Mouse (Mus musculus): ENCODE measurements at regions not wholly inside any gene's neighbourhood (a gene's known extent, or its start where the extent isn't known, plus 50 kb on each side); places are given as distances from the start of the nearest gene placed in this dataset.

- H3K9ac ChIP-seq = no peak overlapping the region
- no peaks in the 10 kb centered on the region for H3K27me3 ChIP-seq
- no peak overlapping the region for H3K27ac ChIP-seq
- 0 out of 2 replicates have a peak, but pooled peaks cover 5% of the 10 kb centered on the region for H3K4me1 ChIP-seq
- H3K9me3 ChIP-seq = 0 out of 2 replicates have a peak, but pooled peaks cover 5% of the 10 kb centered on the region
- H3K36me3 ChIP-seq = no peaks in the 10 kb centered on the region
- H3K4me2 ChIP-seq = no peak overlapping the region
- no peak overlapping the region for H3K4me3 ChIP-seq
- WGBS = 74% methylated on average over 6 of the region's 6 CpGs
- no peak for ATAC-seq (ENCODE audit: insufficient number of reproducible peaks, insufficient read depth, low FRiP score, low TSS enrichment, low read depth)
These were observed 62.5 kb downstream of the Arrdc4 start for GRCm38 (mm10) chr7:68686396-68687139.

GRCm38 (mm10) chr7:68682929-68683643, 66.0 kb downstream of the Arrdc4 start:
- whole genome bisulfite sequencing = 60% methylated on average over 5 of the region's 5 CpGs
- ATAC-seq (ENCODE audit: insufficient number of reproducible peaks, insufficient read depth, low FRiP score, low TSS enrichment, low read depth) = no peak
- Histone ChIP-seq H3K27ac (no peak overlapping the region), H3K9ac (no peak overlapping the region), H3K4me3 (no peak overlapping the region), H3K27me3 (no peaks in the 10 kb centered on the region), H3K4me2 (no peak overlapping the region), H3K9me3 (no peaks in the 10 kb centered on the region), H3K4me1 (0 out of 2 replicates have a peak, but pooled peaks cover 5% of the 10 kb centered on the region), H3K36me3 (no peaks in the 10 kb centered on the region)

GRCm38 (mm10) chr7:68682318-68682728, 66.7 kb downstream of the Arrdc4 start:
- Histone ChIP-seq H3K4me3 (no peak overlapping the region), H3K27ac (no peak overlapping the region), H3K27me3 (no peaks in the 10 kb centered on the region), H3K9ac (no peak overlapping the region), H3K36me3 (no peaks in the 10 kb centered on the region), H3K4me2 (no peak overlapping the region), H3K4me1 (0 out of 2 replicates have a peak, but pooled peaks cover 4% of the 10 kb centered on the region), H3K9me3 (no peaks in the 10 kb centered on the region)
- 64% methylated on average over 6 of the region's 6 CpGs for WGBS
- ATAC-seq (ENCODE audit: insufficient number of reproducible peaks, insufficient read depth, low FRiP score, low TSS enrichment, low read depth) = no peak

- Histone ChIP-seq H3K27ac (no peak overlapping the region), H3K4me1 (no peaks in the 10 kb centered on the region), H3K4me2 (no peak overlapping the region), H3K27me3 (no peaks in the 10 kb centered on the region), H3K36me3 (no peaks in the 10 kb centered on the region), H3K4me3 (no peak overlapping the region), H3K9ac (no peak overlapping the region), H3K9me3 (no peaks in the 10 kb centered on the region)
- 79% methylated on average over 3 of the region's 3 CpGs for WGBS
- ATAC-seq (ENCODE audit: insufficient number of reproducible peaks, insufficient read depth, low FRiP score, low TSS enrichment, low read depth) = no peak
These were observed 69.3 kb downstream of the Arrdc4 start for GRCm38 (mm10) chr7:68679770-68680169.

GRCm38 (mm10) chr7:68667790-68668732, 81.0 kb downstream of the Arrdc4 start:
- 55% methylated on average over 12 of the region's 12 CpGs for WGBS
- ATAC-seq (ENCODE audit: insufficient number of reproducible peaks, insufficient read depth, low FRiP score, low TSS enrichment, low read depth) = 0 out of 2 replicates have a peak, but pooled peaks have one; percentile 26
- Histone ChIP-seq H3K27me3 (no peaks in the 10 kb centered on the region), H3K36me3 (no peaks in the 10 kb centered on the region), H3K27ac (no peak overlapping the region), H3K4me3 (no peak overlapping the region), H3K4me1 (peaks cover 13% of the 10 kb centered on the region; the same call in 1 of the 2 replicates), H3K9me3 (no peaks in the 10 kb centered on the region), H3K4me2 (no peak overlapping the region), H3K9ac (no peak overlapping the region)

GRCm38 (mm10) chr7:68667215-68667614, 81.8 kb downstream of the Arrdc4 start:
- Histone ChIP-seq H3K27me3 (0 out of 2 replicates have a peak, but pooled peaks cover 2% of the 10 kb centered on the region), H3K36me3 (no peaks in the 10 kb centered on the region), H3K9ac (no peak overlapping the region), H3K4me2 (no peak overlapping the region), H3K4me3 (no peak overlapping the region), H3K27ac (no peak overlapping the region), H3K4me1 (peaks cover 13% of the 10 kb centered on the region; the same call in 1 of the 2 replicates), H3K9me3 (no peaks in the 10 kb centered on the region)
- 46% methylated on average over 4 of the region's 4 CpGs for WGBS
- ATAC-seq (ENCODE audit: insufficient number of reproducible peaks, insufficient read depth, low FRiP score, low TSS enrichment, low read depth) = no peak

- H3K9ac ChIP-seq = no peak overlapping the region
- H3K4me1 ChIP-seq = no peaks in the 10 kb centered on the region
- H3K27ac ChIP-seq = no peak overlapping the region
- H3K27me3 ChIP-seq = no peaks in the 10 kb centered on the region
- peaks cover 5% of the 10 kb centered on the region for H3K9me3 ChIP-seq
- H3K4me2 ChIP-seq = no peak overlapping the region
- H3K4me3 ChIP-seq = no peak overlapping the region
- ATAC-seq (ENCODE audit: insufficient number of reproducible peaks, insufficient read depth, low FRiP score, low TSS enrichment, low read depth) = no peak
- no peaks in the 10 kb centered on the region for H3K36me3 ChIP-seq
These were observed 92.7 kb downstream of the Arrdc4 start for GRCm38 (mm10) chr7:68656354-68656753.

GRCm38 (mm10) chr7:68653534-68653933, 95.5 kb downstream of the Arrdc4 start:
- Histone ChIP-seq H3K36me3 (no peaks in the 10 kb centered on the region), H3K27me3 (no peaks in the 10 kb centered on the region), H3K27ac (no peak overlapping the region), H3K4me1 (no peaks in the 10 kb centered on the region), H3K4me2 (no peak overlapping the region), H3K9me3 (peaks cover 5% of the 10 kb centered on the region), H3K4me3 (no peak overlapping the region), H3K9ac (no peak overlapping the region)
- no peak for ATAC-seq (ENCODE audit: insufficient number of reproducible peaks, insufficient read depth, low FRiP score, low TSS enrichment, low read depth)
- 76% methylated on average over 1 of the region's 1 CpGs for WGBS

- Histone ChIP-seq H3K27ac (no peak overlapping the region), H3K27me3 (no peaks in the 10 kb centered on the region), H3K9ac (no peak overlapping the region), H3K9me3 (peaks cover 5% of the 10 kb centered on the region), H3K4me1 (no peaks in the 10 kb centered on the region), H3K4me2 (no peak overlapping the region), H3K4me3 (no peak overlapping the region), H3K36me3 (no peaks in the 10 kb centered on the region)
- ATAC-seq (ENCODE audit: insufficient number of reproducible peaks, insufficient read depth, low FRiP score, low TSS enrichment, low read depth) = no peak
- 65% methylated on average over 4 of the region's 4 CpGs for WGBS
These were observed 97.6 kb downstream of the Arrdc4 start for GRCm38 (mm10) chr7:68651418-68651817.

- H3K4me3 ChIP-seq = no peak overlapping the region
- H3K9ac ChIP-seq = no peak overlapping the region
- H3K9me3 ChIP-seq = no peaks in the 10 kb centered on the region
- H3K4me1 ChIP-seq = peaks cover 9% of the 10 kb centered on the region
- H3K27me3 ChIP-seq = no peaks in the 10 kb centered on the region
- no peak overlapping the region for H3K4me2 ChIP-seq
- H3K27ac ChIP-seq = no peak overlapping the region
- WGBS = 36% methylated on average over 7 of the region's 7 CpGs
- ATAC-seq (ENCODE audit: insufficient number of reproducible peaks, insufficient read depth, low FRiP score, low TSS enrichment, low read depth) = no peak
- H3K36me3 ChIP-seq = no peaks in the 10 kb centered on the region
These were observed 111.4 kb downstream of the Arrdc4 start for GRCm38 (mm10) chr7:68637556-68638215.

GRCm38 (mm10) chr7:68621080-68621479, 128.0 kb downstream of the Arrdc4 start:
- Histone ChIP-seq H3K9me3 (no peaks in the 10 kb centered on the region), H3K36me3 (no peaks in the 10 kb centered on the region), H3K9ac (no peak overlapping the region), H3K27ac (no peak overlapping the region), H3K4me3 (no peak overlapping the region), H3K4me2 (no peak overlapping the region), H3K27me3 (no peaks in the 10 kb centered on the region), H3K4me1 (no peaks in the 10 kb centered on the region)
- no peak for ATAC-seq (ENCODE audit: insufficient number of reproducible peaks, insufficient read depth, low FRiP score, low TSS enrichment, low read depth)
- 91% methylated on average over 3 of the region's 3 CpGs for WGBS
